Mouse (Mus musculus): ENCODE measurements at regions not wholly inside any gene's neighbourhood (a gene's known extent, or its start where the extent isn't known, plus 50 kb on each side); places are given as distances from the start of the nearest gene placed in this dataset.

DNA sequence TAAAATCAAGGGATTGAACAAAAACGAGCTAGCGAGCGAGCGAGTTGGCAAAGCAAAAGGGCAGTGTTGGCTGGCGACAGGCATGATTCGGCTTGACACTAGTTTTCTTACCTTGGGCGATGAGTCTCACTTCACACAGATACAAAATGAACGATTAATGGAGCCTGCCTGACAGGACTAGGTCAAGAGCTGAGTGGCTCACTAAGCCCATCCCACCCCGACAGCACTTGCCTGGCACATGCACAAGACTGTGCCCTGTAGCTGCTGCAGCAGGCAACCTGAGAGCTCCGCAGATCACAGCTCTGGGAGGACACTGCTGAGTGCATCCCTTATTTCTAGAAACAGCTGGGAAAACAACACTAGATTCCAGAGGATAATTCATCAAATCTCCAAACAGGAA is 71.6 kb downstream of the Rps12 start:
- TF ChIP-seq POLR2A (IDR thresholded peaks at IDR 0.05; ENCODE audit: insufficient read length, low read depth): no peak
- no peak for TF ChIP-seq MYOD1 (IDR thresholded peaks at IDR 0.05; ENCODE audit: control insufficient read depth in 1 of 3, insufficient read length in 2 of 3, low read depth in 2 of 3)
- TF ChIP-seq TCF12 (IDR thresholded peaks at IDR 0.05; ENCODE audit: insufficient read depth, poor library complexity, severe bottlenecking): no peak
- TF ChIP-seq E2F4 (IDR thresholded peaks at IDR 0.05; ENCODE audit: insufficient read depth): no peak
- no peak for TF ChIP-seq USF1 (IDR thresholded peaks at IDR 0.05; ENCODE audit: low read depth)
- TF ChIP-seq MYOG (IDR thresholded peaks at IDR 0.05; ENCODE audit: control insufficient read depth in 1 of 3, insufficient read depth in 1 of 3, insufficient read length in 2 of 3, low read depth in 2 of 3): no peak
- no peak for TF ChIP-seq POLR2AphosphoS2 (IDR thresholded peaks at IDR 0.05; ENCODE audit: insufficient read length, low read depth)
- TF ChIP-seq MAX (IDR thresholded peaks at IDR 0.05; ENCODE audit: low read depth): no peak
- TF ChIP-seq TCF3 (IDR thresholded peaks at IDR 0.05; ENCODE audit: insufficient read length, low read depth): no peak
- no peak for TF ChIP-seq CEBPB (IDR thresholded peaks at IDR 0.05; ENCODE audit: insufficient read depth, poor library complexity, severe bottlenecking)
- TF ChIP-seq REST (IDR thresholded peaks at IDR 0.05; ENCODE audit: insufficient read depth, insufficient read length): no peak
- no peak for TF ChIP-seq SRF (IDR thresholded peaks at IDR 0.05; ENCODE audit: control insufficient read depth, insufficient read length, low read depth)

Measured in myocyte (in vitro differentiated cells).